Mouse (Mus musculus) A20 (cell line): ENCODE results near the gene Sit1.
A peak's percentile ranks its signal among the peaks of the same experiment; 100 is the strongest.

Source experiments
- DNase-seq: peaks from one replicate; pipeline ENCODE4 v3.0.0-alpha.2; 2011; ENCODE audit warnings: low read depth, low spot score

Gene Sit1

GRCm38 (mm10) chr4:43499407-43500333, 16.1 kb upstream of the Sit1 start, which contains the start of gene Arhgef39:
TSS of gene Arhgef39 (minus strand) at chr4:43499695.
- peak; percentile 89 for DNase-seq

- no peak for DNase-seq
Measured at GRCm38 (mm10) chr4:43498983-43499382, 15.4 kb upstream of the Sit1 start.

- no peak for DNase-seq
Measured at GRCm38 (mm10) chr4:43497946-43498345, 14.4 kb upstream of the Sit1 start.

- no peak for DNase-seq
Measured at GRCm38 (mm10) chr4:43497405-43497804, 13.9 kb upstream of the Sit1 start.

- no peak for DNase-seq
Measured at GRCm38 (mm10) chr4:43496587-43496986, 13.1 kb upstream of the Sit1 start.

- peak; percentile 71 for DNase-seq
Measured at GRCm38 (mm10) chr4:43493846-43494240, 10.3 kb upstream of the Sit1 start.

GRCm38 (mm10) chr4:43493186-43493845, 9.8 kb upstream of the Sit1 start:
- peak; percentile 97 for DNase-seq

- DNase-seq: peak; percentile 96
Measured at GRCm38 (mm10) chr4:43492821-43493185, 9.3 kb upstream of the Sit1 start, which contains the start of gene Ccdc107. TSS of gene Ccdc107 (plus strand) at chr4:43492900.

- no peak for DNase-seq
Measured at GRCm38 (mm10) chr4:43492101-43492820, 8.7 kb upstream of the Sit1 start.

- DNase-seq: no peak
Measured at GRCm38 (mm10) chr4:43490801-43491200, 7.3 kb upstream of the Sit1 start.

- no peak for DNase-seq
Measured at GRCm38 (mm10) chr4:43489611-43490010, 6.1 kb upstream of the Sit1 start.

GRCm38 (mm10) chr4:43485666-43486065, 2.1 kb upstream of the Sit1 start:
- DNase-seq: peak; percentile 41

GRCm38 (mm10) chr4:43482591-43482990, 943 bp downstream of the Sit1 start:
- no peak for DNase-seq

- no peak for DNase-seq
Measured at GRCm38 (mm10) chr4:43481894-43482456, 1.6 kb downstream of the Sit1 start.

- DNase-seq: no peak
Measured at GRCm38 (mm10) chr4:43480985-43481384, 2.5 kb downstream of the Sit1 start.

- peak; percentile 92 for DNase-seq
Measured at GRCm38 (mm10) chr4:43478906-43479832, 4.4 kb downstream of the Sit1 start.

GRCm38 (mm10) chr4:43478534-43478858, 5.0 kb downstream of the Sit1 start:
- no peak for DNase-seq

GRCm38 (mm10) chr4:43477857-43478533, 5.5 kb downstream of the Sit1 start:
- peak; percentile 96 for DNase-seq

GRCm38 (mm10) chr4:43476604-43477003, 6.9 kb downstream of the Sit1 start:
- peak; percentile 57 for DNase-seq

- DNase-seq: no peak
Measured at GRCm38 (mm10) chr4:43473636-43474035, 9.9 kb downstream of the Sit1 start.
